Mouse (Mus musculus): Measurements from ENCODE around the gene Camk2d. TPM values are rescaled to one million over a fixed set of nuclear protein-coding genes. Genes with fewer than 3 reads are reported as not detected.

The Camk2d gene
- polyA plus RNA-seq, 1 experiment from 2014 or later: 36.6 TPM

DNA sequence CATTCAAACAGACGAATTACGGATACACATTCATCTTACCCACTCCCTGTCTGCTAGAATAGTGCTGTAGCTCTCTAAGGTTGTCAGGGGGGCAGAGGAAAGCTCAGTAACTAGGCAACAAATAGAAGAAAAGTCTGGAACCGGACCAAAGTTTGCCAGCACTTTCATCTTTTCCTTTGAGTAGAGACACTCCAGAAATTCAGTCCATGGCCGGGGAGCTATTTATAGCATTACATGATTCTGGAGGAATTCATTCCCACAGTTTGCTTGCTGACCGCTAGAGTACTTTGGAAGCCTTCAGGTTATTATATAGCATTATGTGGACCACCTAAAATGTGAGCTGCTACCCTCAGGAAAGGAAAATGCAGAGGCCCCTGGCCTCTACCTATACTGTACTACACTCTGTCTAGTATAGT, 43.0 kb downstream of the Camk2d start:
- H3K4me3 ChIP-seq (ENCODE audit: low read depth, low read length): no peak overlapping the region
- H3K27ac ChIP-seq (ENCODE audit: low read length): peak overlapping the region; percentile 43; the same call in 1 of the 2 replicates
- no peaks in the 10 kb centered on the region for H3K27me3 ChIP-seq (replicated peaks; ENCODE audit: insufficient read depth, low read length)
- ATAC-seq (peak; percentile 77), DNase-seq (ENCODE audit: low spot score) (peak; percentile 87)
- H3K36me3 ChIP-seq (ENCODE audit: insufficient read depth, low read length): no peaks in the 10 kb centered on the region
- no peak overlapping the region for H3K9ac ChIP-seq (replicated peaks; ENCODE audit: low read depth)
- H3K4me1 ChIP-seq (ENCODE audit: insufficient read depth, low read depth, low read length): peaks cover 14% of the 10 kb centered on the region
- 21% methylated on average over 5 of the region's 5 CpGs for WGBS
- peak overlapping the region; percentile 32; the same call in 1 of the 2 replicates for H3K4me2 ChIP-seq (replicated peaks; ENCODE audit: low read depth, low read length)
- no peaks in the 10 kb centered on the region for H3K9me3 ChIP-seq (ENCODE audit: low read length)
- TF ChIP-seq CTCF (IDR thresholded peaks at IDR 0.05) (peak; percentile 39), EP300 (IDR thresholded peaks at IDR 0.05) (peak; percentile 44; the same call in 1 of the 2 replicates)

DNA sequence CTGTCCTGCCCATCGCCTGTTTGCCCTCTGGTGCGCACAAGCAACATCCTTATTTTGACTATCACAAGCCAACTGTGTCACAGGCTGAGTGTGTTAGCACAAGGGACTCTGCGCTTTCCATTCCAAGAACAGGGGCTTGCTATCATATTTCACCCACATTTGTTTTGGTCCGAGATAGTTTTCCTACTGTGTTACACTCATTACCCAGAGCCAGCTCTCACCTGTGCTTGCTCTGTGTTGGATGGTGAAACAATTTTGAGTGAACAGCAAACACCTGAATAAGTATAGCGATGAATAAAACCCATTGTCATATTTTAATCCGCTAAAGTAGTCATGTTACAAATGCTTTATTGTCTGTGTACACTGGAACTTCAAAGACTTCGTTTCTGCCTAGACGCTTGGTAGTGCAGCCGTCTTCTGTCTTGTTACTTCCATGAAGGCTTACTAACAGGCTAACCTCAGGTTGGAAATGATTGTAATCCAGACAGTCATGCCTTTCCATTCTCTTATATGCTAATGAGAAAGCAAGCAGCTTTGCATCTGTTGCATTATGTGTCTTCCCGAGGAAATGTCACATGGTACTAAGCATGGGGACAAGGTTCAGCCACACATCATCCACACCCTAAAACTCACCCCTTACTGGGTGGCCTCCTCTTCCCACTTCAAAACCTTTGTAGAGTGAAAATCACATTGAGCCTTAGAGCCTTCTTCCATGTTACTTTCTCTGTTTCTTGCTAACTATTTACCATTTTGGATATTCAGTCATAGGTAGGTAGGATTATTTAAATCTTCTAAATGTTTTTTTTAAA, 44.5 kb downstream of the Camk2d start:
- H3K9ac ChIP-seq (replicated peaks; ENCODE audit: low read depth): no peak overlapping the region
- DNase-seq (ENCODE audit: low spot score): no peak
- no peak overlapping the region for H3K27ac ChIP-seq (ENCODE audit: low read length)
- no peaks in the 10 kb centered on the region for H3K27me3 ChIP-seq (replicated peaks; ENCODE audit: insufficient read depth, low read length)
- H3K4me2 ChIP-seq (replicated peaks; ENCODE audit: low read depth, low read length): no peak overlapping the region
- H3K9me3 ChIP-seq (ENCODE audit: low read length): no peaks in the 10 kb centered on the region
- H3K36me3 ChIP-seq (ENCODE audit: insufficient read depth, low read length): no peaks in the 10 kb centered on the region
- 55% methylated on average over 10 of the region's 10 CpGs for WGBS
- peaks cover 14% of the 10 kb centered on the region for H3K4me1 ChIP-seq (ENCODE audit: insufficient read depth, low read depth, low read length)
- H3K4me3 ChIP-seq (ENCODE audit: low read depth, low read length): no peak overlapping the region
- no peak for ATAC-seq
- TF ChIP-seq EP300 (IDR thresholded peaks at IDR 0.05) (no peak), CTCF (IDR thresholded peaks at IDR 0.05) (no peak)

DNA sequence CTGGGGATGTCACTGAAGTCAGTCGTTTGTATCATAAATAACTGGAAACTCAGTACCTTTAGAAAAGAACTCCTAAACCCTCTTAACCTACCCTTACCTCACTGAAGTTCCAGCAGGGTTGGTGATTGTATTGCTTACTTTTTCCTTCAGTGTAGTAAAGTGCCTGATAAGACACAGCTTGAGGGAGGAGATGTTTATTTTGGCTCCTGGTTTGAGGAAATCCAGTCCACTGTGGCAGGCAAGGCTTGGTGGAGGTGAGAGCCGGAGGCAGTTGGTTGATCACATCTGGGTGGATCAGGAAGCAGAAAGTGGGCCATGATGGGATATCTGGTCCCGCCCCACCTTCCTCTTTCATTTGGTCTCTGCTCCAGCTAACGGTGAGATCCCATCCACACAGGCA, 45.3 kb downstream of the Camk2d start:
- ATAC-seq (peak; percentile 81), DNase-seq (ENCODE audit: low spot score) (peak; percentile 82)
- H3K9me3 ChIP-seq (ENCODE audit: low read length): no peaks in the 10 kb centered on the region
- peaks cover 14% of the 10 kb centered on the region for H3K4me1 ChIP-seq (ENCODE audit: insufficient read depth, low read depth, low read length)
- H3K9ac ChIP-seq (replicated peaks; ENCODE audit: low read depth): no peak overlapping the region
- no peaks in the 10 kb centered on the region for H3K36me3 ChIP-seq (ENCODE audit: insufficient read depth, low read length)
- H3K4me2 ChIP-seq (replicated peaks; ENCODE audit: low read depth, low read length): no peak overlapping the region
- H3K4me3 ChIP-seq (ENCODE audit: low read depth, low read length): no peak overlapping the region
- no peaks in the 10 kb centered on the region for H3K27me3 ChIP-seq (replicated peaks; ENCODE audit: insufficient read depth, low read length)
- 49% methylated on average over 4 of the region's 4 CpGs for WGBS
- TF ChIP-seq EP300 (IDR thresholded peaks at IDR 0.05) (peak; percentile 87), CTCF (IDR thresholded peaks at IDR 0.05) (no peak)
- no peak overlapping the region for H3K27ac ChIP-seq (ENCODE audit: low read length)

DNA sequence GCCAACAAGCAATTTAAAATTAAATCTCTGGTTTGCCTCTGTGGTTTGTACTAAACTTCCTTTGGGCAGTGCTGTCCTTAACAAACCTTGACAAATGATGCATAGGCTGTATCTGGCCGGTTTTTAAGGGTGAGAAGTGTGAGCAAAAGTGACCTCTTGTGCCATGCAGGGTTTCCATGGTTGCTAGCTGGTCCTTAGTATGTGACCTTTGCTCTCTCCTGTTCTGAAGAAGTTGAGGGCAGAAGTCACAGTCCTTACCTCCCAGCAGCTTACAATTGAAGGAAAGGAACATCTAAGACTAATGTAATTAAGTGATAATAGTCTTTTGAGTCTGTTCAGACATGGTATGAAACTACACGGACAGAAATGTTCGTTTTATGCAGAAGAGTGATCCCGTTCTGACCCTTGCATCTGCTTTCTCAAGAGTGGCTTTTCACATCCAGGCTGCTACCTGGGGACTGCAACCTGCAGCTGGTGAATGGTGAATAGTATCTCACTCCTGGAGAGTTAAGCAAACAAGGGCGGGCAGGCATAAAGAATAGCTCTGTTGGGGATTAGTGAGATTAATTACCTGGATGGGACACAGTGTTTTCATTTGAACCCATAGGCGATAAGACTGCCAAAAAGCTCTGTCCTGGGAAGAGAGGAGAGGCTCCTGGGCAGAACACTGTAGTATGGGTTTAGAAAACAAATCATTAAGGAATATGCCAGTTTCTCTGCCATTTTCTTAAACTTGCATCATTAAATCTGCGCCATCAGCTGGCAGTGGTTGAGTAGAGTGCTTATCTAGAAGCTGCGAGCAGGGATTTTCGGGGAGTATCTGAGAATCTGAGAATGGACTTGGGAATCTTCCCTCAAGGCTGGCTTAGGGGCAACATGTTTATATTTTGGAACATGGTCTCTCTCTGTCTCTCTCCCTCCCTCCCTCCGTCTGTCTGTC, 47.2 kb downstream of the Camk2d start:
- TF ChIP-seq EP300 (IDR thresholded peaks at IDR 0.05) (no peak), CTCF (IDR thresholded peaks at IDR 0.05) (no peak)
- Histone ChIP-seq H3K27ac (ENCODE audit: low read length) (no peak overlapping the region), H3K4me3 (ENCODE audit: low read depth, low read length) (no peak overlapping the region), H3K4me2 (replicated peaks; ENCODE audit: low read depth, low read length) (no peak overlapping the region), H3K27me3 (replicated peaks; ENCODE audit: insufficient read depth, low read length) (no peaks in the 10 kb centered on the region), H3K9ac (replicated peaks; ENCODE audit: low read depth) (no peak overlapping the region), H3K4me1 (ENCODE audit: insufficient read depth, low read depth, low read length) (peaks cover 10% of the 10 kb centered on the region), H3K9me3 (ENCODE audit: low read length) (no peaks in the 10 kb centered on the region), H3K36me3 (ENCODE audit: insufficient read depth, low read length) (no peaks in the 10 kb centered on the region)
- ATAC-seq (no peak), DNase-seq (ENCODE audit: low spot score) (no peak)
- 27% methylated on average over 10 of the region's 10 CpGs for WGBS

DNA sequence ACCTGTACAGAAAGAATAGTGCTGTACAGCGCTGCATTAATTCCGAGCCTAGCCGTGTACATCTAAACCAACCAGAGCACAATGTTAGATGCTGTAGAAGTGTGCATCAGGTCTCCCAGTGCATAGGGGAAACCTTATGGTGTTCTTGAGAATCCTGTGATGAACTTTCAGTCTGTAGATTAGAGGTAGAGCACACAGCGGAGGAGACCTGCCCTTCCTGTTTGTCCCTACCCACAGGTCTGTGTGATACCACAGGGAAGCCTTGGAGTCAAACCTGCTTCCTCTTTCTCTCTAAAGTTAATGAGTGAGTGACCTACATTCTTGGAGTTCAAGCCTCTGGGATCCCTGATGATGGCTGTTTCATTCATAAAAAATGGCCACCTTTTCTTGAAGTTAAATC, 54.2 kb downstream of the Camk2d start:
- H3K9me3 ChIP-seq (ENCODE audit: low read length): no peaks in the 10 kb centered on the region
- no peaks in the 10 kb centered on the region for H3K4me1 ChIP-seq (ENCODE audit: insufficient read depth, low read depth, low read length)
- no peak overlapping the region for H3K4me3 ChIP-seq (ENCODE audit: low read depth, low read length)
- no peak overlapping the region for H3K4me2 ChIP-seq (replicated peaks; ENCODE audit: low read depth, low read length)
- TF ChIP-seq EP300 (IDR thresholded peaks at IDR 0.05) (no peak), CTCF (IDR thresholded peaks at IDR 0.05) (no peak)
- H3K27me3 ChIP-seq (replicated peaks; ENCODE audit: insufficient read depth, low read length): no peaks in the 10 kb centered on the region
- no peak overlapping the region for H3K27ac ChIP-seq (ENCODE audit: low read length)
- H3K36me3 ChIP-seq (ENCODE audit: insufficient read depth, low read length): no peaks in the 10 kb centered on the region
- DNase-seq (ENCODE audit: low spot score) (no peak), ATAC-seq (no peak)
- no peak overlapping the region for H3K9ac ChIP-seq (replicated peaks; ENCODE audit: low read depth)
- 90% methylated on average over 4 of the region's 4 CpGs for WGBS

DNA sequence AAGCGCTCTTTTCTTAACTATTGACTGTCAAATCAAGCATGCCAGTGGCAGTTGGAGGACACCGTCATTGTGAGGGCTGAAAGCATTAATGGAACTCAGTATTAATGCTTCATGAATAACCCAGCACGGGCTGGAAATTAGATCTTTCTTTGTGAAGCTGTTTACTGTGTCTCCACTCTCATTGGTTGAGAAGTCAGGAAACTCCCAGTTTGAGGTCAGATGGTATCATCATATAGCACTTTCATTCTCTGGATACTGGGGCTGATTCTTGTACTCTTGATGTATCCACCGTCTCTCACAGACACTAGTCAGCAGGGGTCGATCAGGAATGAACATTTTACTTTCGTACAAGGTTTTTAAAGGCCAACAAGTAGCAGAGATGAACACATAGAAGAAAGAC, 54.6 kb downstream of the Camk2d start:
- H3K27me3 ChIP-seq (replicated peaks; ENCODE audit: insufficient read depth, low read length): no peaks in the 10 kb centered on the region
- TF ChIP-seq EP300 (IDR thresholded peaks at IDR 0.05) (no peak), CTCF (IDR thresholded peaks at IDR 0.05) (no peak)
- H3K4me1 ChIP-seq (ENCODE audit: insufficient read depth, low read depth, low read length): no peaks in the 10 kb centered on the region
- no peak overlapping the region for H3K9ac ChIP-seq (replicated peaks; ENCODE audit: low read depth)
- H3K27ac ChIP-seq (ENCODE audit: low read length): no peak overlapping the region
- no peak overlapping the region for H3K4me2 ChIP-seq (replicated peaks; ENCODE audit: low read depth, low read length)
- no peaks in the 10 kb centered on the region for H3K36me3 ChIP-seq (ENCODE audit: insufficient read depth, low read length)
- WGBS: 82% methylated on average over 6 of the region's 6 CpGs
- no peak overlapping the region for H3K4me3 ChIP-seq (ENCODE audit: low read depth, low read length)
- no peak for ATAC-seq
- no peak for DNase-seq (ENCODE audit: low spot score)
- no peaks in the 10 kb centered on the region for H3K9me3 ChIP-seq (ENCODE audit: low read length)
